Mouse (Mus musculus) heart, embryonic 14.5 days (tissue): ENCODE measurements around the gene Rint1. TPM values are rescaled to one million over a fixed set of nuclear protein-coding genes. Genes with fewer than 3 reads are reported as not detected.

Experiments
- ATAC-seq: fragments of 200-750 bp; cut with Nextera tagmentation; 2 replicates; pipeline ENCODE4 v1.8.0; 2017; ENCODE audit warnings: low read depth, moderate TSS enrichment; ENCODE audit not compliant: insufficient number of reproducible peaks, insufficient read depth, low FRiP score
- H3K27ac ChIP-seq, 2 experiments: fragments of 200-500 bp in 1 of 2; fragments of 300-500 bp in 1 of 2; sonication (generic) in 1 of 2; replicated peaks in 1 of 2; 2 replicates each; pipeline ENCODE4 v1.5.1; 2012 to 2014; ENCODE audit warnings: low read depth in 2 of 2, low read length in 2 of 2, control low read depth in 1 of 2, mild to moderate bottlenecking in 1 of 2, mixed read lengths in 1 of 2; ENCODE audit not compliant: control insufficient read depth in 1 of 2, insufficient read depth in 1 of 2
- H3K27me3 ChIP-seq: fragments of 300-500 bp; sonication (generic); 2 replicates; pipeline ENCODE4 v1.6.1; 2014; ENCODE audit warnings: mild to moderate bottlenecking, low read length, control low read depth; ENCODE audit not compliant: control insufficient read depth, insufficient read depth
- H3K36me3 ChIP-seq: fragments of 300-500 bp; sonication (generic); 2 replicates; pipeline ENCODE4 v1.6.1; 2014; ENCODE audit warnings: mild to moderate bottlenecking, control low read depth, low read length, mixed read lengths; ENCODE audit not compliant: control insufficient read depth, insufficient read depth
- H3K4me1 ChIP-seq, 2 experiments: fragments of 200-500 bp in 1 of 2; fragments of 300-500 bp in 1 of 2; sonication (generic) in 1 of 2; 2 replicates each; pipeline ENCODE4 v1.6.1; 2012 to 2014; ENCODE audit warnings: low read length in 2 of 2, control low read depth in 1 of 2, mixed read lengths in 1 of 2; ENCODE audit not compliant: control insufficient read depth in 2 of 2, insufficient read depth in 2 of 2
- H3K4me2 ChIP-seq: fragments of 300-500 bp; sonication (generic); 2 replicates; pipeline ENCODE4 v1.6.1; 2014; ENCODE audit warnings: mild to moderate bottlenecking, low read length
- H3K4me3 ChIP-seq, 2 experiments: fragments of 200-500 bp in 1 of 2; fragments of 300-500 bp in 1 of 2; sonication (generic) in 1 of 2; 2 replicates each; pipeline ENCODE4 v1.5.1; 2012 to 2014; ENCODE audit warnings: low read length in 2 of 2, mild to moderate bottlenecking in 2 of 2, control low read depth in 1 of 2, low read depth in 1 of 2, moderate library complexity in 1 of 2; ENCODE audit not compliant: control insufficient read depth in 1 of 2, insufficient read depth in 1 of 2
- H3K9ac ChIP-seq: fragments of 300-500 bp; sonication (generic); 2 replicates; pipeline ENCODE4 v1.6.1; 2014; ENCODE audit warnings: mild to moderate bottlenecking, low read length
- H3K9me3 ChIP-seq: fragments of 300-500 bp; sonication (generic); 2 replicates; pipeline ENCODE4 v1.6.1; 2016; ENCODE audit warnings: low read length, control low read depth; ENCODE audit not compliant: control insufficient read depth
- WGBS: fragments of 180-500 bp; shearing (Covaris S2); extraction: QIAGEN DNeasy Blood & Tissue Kit; methylation state at CpG from one replicate; pipeline ENCODE4 v1.1.7; 2014; 5-methylcytosine and 5-hydroxymethylcytosine counted together
- polyA plus RNA-seq: library from polyadenylated mRNA; unstranded; fragments of >200 nt; fragmentation: Nextera tagmentation; extraction: Ambion mirVana; gene quantifications from 2 replicates; pipeline ENCODE4 v1.2.1, GENCODE M21; 2014

Gene Rint1
- polyA plus RNA-seq, 1 experiment from 2014 or later: 28.9 TPM

DNA sequence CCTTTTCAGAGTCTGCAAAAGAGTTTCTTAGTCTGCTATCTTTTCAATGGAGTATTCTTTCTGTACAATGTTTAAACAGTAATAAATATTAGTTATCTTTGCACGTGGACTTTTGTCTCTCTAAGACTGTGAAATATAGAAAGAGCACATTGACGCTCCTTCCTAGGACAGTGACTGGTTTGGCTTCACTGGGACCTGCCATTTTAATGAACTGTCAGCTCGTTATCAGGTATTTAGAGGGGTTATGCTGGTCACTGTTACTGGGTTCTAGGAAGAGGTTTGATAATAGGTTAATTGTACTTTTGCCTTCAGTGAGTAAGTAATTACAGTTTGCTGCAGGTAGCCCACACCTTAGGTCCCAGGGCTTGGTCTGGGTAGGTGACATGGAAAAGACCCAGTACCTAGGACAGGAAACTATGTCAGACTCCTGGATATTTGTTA is 899 bp downstream of the Rint1 start:
- WGBS: 33% methylated on average over 3 of the region's 3 CpGs
- Histone ChIP-seq H3K4me2 (peak overlapping the region; percentile 86), H3K9ac (peak overlapping the region; percentile 85), H3K27me3 (no peaks in the 10 kb centered on the region), H3K9me3 (no peaks in the 10 kb centered on the region), H3K4me3 (peak overlapping the region; percentile 61 to 65), H3K27ac (no peak overlapping the region), H3K4me1 (peaks cover 0 to 13% of the 10 kb centered on the region in 2 experiments; a peak in 2 of 4 replicates), H3K36me3 (peaks cover 23% of the 10 kb centered on the region)
- ATAC-seq: no peak

DNA sequence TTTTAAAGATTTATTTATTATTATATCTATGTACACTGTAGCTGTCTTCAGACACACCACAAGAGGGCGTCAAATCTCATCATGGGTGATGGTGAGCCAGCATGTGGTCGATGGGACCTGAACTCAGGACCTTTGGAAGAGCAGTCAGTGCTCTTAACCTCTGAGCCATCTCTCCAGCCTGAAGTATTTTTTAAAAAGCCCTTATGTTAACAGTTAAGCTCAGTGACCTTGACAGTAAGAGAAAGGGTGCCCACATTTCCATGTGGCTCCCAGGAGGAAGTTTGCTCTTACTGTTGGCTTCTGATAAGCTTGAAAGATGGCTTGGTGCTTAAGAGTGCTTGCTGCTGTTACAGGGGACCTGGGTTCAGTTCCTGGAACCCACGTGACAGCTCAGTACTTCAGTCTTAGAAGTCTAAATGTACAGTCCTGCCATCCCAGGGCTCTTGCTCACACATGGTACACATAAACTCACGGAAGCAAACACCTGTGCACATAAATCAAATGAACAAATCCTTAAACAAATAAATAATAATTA is 1.6 kb downstream of the Rint1 start:
- no peaks in the 10 kb centered on the region for H3K9me3 ChIP-seq
- no peak for ATAC-seq
- no peak overlapping the region for H3K9ac ChIP-seq
- H3K4me3 ChIP-seq: no peak overlapping the region
- H3K4me2 ChIP-seq: no peak overlapping the region
- 82% methylated on average over 4 of the region's 4 CpGs for WGBS
- no peak overlapping the region for H3K27ac ChIP-seq
- peaks cover 27% of the 10 kb centered on the region for H3K36me3 ChIP-seq
- H3K27me3 ChIP-seq: no peaks in the 10 kb centered on the region
- H3K4me1 ChIP-seq: peaks cover 0 to 9% of the 10 kb centered on the region in 2 experiments; a peak in 2 of 4 replicates

DNA sequence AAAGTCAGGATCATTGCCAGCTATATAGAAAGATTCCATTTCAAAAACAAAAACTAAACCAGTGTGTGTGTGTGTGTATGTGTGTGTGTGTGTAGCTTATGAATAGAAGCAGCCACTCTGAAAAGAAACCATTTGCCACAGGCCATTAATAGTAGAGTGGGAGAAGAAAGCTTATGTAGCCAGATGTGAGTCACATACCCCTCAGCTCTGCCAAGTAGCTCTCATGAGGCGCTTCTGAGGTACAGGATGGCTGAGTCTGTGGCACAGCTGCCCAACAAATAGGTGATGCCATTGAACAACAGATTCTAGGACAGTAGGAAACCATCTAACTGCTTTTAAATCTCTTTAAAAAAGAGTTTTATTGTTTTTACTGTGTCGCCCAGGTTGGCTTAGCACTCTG is 5.2 kb downstream of the Rint1 start:
- no peak overlapping the region for H3K4me3 ChIP-seq
- no peaks in the 10 kb centered on the region for H3K9me3 ChIP-seq
- H3K4me1 ChIP-seq: peaks cover 0 to 6% of the 10 kb centered on the region in 2 experiments; a peak in 2 of 4 replicates
- no peak for ATAC-seq
- H3K27ac ChIP-seq: no peak overlapping the region
- no peaks in the 10 kb centered on the region for H3K27me3 ChIP-seq
- WGBS: 90% methylated on average over 2 of the region's 2 CpGs
- H3K4me2 ChIP-seq: no peak overlapping the region
- H3K9ac ChIP-seq: no peak overlapping the region
- peaks cover 60% of the 10 kb centered on the region for H3K36me3 ChIP-seq

DNA sequence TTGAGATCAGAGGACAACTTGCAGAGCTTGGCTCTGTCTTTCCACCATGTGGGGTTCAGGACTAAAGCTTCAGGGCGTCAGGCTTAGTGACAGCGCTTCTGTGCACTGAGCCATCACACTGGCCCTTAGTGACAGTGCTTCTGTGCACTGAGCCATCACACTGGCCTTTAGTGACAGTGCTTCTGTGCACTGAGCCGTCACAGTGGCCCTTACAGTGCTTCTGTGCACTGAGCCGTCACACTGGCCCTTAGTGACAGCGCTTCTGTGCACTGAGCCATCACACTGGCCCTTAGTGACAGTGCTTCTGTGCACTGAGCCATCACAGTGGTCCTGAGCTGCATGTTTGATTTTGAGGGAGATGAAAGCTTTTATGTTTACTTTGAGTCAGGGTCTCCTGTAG is 27.3 kb downstream of the Rint1 start:
- H3K4me2 ChIP-seq: no peak overlapping the region
- no peak overlapping the region for H3K9ac ChIP-seq
- H3K4me1 ChIP-seq: no peaks in the 10 kb centered on the region
- H3K27ac ChIP-seq: no peak overlapping the region
- H3K36me3 ChIP-seq: peaks cover 94% of the 10 kb centered on the region
- WGBS: 94% methylated on average over 5 of the region's 5 CpGs
- no peak for ATAC-seq
- no peak overlapping the region for H3K4me3 ChIP-seq
- no peaks in the 10 kb centered on the region for H3K27me3 ChIP-seq
- H3K9me3 ChIP-seq: peaks cover 11% of the 10 kb centered on the region; the same call in 1 of the 2 replicates

DNA sequence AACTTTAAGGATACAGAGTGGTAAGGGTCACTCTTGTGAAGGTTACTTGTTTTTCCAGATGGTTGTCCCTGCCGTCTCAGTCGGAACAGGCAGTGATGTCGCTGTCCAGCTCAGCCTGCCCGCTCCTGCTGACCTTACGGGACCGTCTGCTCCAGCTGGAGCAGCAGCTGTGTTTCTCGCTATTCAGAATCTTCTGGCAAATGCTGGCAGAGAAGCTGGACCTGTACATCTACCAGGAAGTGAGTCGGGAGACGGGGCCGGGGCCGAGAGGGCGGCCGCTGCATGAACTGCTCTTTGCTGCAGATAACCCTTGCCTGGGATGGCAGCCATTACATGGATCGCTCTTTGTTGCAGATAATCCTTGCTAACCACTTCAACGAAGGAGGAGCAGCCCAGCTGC is 29.2 kb downstream of the Rint1 start:
- Histone ChIP-seq H3K36me3 (peaks cover 85% of the 10 kb centered on the region), H3K9me3 (peaks cover 11% of the 10 kb centered on the region; the same call in 1 of the 2 replicates), H3K4me2 (no peak overlapping the region), H3K27me3 (no peaks in the 10 kb centered on the region), H3K9ac (no peak overlapping the region), H3K27ac (no peak overlapping the region), H3K4me1 (no peaks in the 10 kb centered on the region), H3K4me3 (no peak overlapping the region)
- 89% methylated on average over 15 of the region's 15 CpGs for WGBS
- no peak for ATAC-seq

DNA sequence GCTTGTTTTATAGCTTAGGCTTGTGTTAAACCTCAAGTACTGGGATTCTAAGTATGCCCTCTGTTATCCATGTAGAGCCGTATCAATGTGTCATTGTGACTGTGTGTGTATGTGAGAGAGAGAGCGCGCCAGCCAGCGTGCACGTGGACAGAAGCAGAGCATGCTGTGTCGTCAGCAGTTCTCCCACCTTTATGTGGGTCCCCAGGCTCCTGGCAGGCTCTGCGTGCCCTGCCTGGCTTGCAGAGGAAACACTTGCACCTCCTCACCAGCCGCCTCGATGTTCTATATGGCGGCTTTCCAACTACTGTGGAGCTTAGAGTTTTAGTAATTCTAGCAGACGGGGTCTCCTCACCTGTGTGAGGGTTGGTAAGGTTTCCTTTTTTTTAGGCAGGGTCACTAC is 34.8 kb downstream of the Rint1 start:
- H3K4me2 ChIP-seq: no peak overlapping the region
- H3K4me1 ChIP-seq: no peaks in the 10 kb centered on the region
- WGBS: 67% methylated on average over 11 of the region's 11 CpGs
- no peak overlapping the region for H3K9ac ChIP-seq
- no peak overlapping the region for H3K27ac ChIP-seq
- ATAC-seq: no peak
- no peaks in the 10 kb centered on the region for H3K27me3 ChIP-seq
- no peak overlapping the region for H3K4me3 ChIP-seq
- H3K36me3 ChIP-seq: peaks cover 35% of the 10 kb centered on the region
- H3K9me3 ChIP-seq: no peaks in the 10 kb centered on the region

DNA sequence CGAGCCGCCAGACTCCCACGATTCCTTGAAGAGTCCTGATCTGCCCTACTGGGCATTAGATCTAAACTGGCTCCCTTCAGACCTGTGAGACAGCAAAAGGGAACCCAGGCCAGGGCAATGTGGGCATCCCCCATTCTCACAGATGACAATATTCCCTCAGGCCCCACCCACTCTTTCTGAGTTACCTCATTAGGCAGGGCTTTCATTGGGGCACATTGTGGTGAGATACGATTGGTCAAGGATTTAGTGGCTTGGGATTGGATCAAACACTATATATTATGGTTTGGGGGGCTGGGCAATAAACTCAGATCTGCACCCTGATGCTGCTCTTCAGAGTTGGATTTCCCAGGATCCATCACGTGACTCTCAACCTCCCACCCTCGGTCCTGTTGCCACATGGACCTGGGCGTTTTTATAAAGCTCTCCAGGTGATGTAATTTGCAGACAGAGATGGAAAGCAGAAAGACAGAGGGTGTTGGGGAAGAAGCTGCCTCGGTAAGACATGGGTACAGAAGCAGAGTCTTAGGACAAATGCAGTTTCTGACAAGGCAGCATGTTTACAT is 36.7 kb downstream of the Rint1 start:
- Histone ChIP-seq H3K9ac (no peak overlapping the region), H3K4me3 (no peak overlapping the region), H3K36me3 (peaks cover 18% of the 10 kb centered on the region), H3K27ac (no peak overlapping the region), H3K27me3 (no peaks in the 10 kb centered on the region), H3K4me1 (no peaks in the 10 kb centered on the region), H3K4me2 (no peak overlapping the region), H3K9me3 (no peaks in the 10 kb centered on the region)
- no peak for ATAC-seq
- 72% methylated on average over 8 of the region's 8 CpGs for WGBS
